Mouse (Mus musculus) embryonic facial prominence, embryonic 15.5 days (tissue): ENCODE measurements around the gene Opcml. TPM values are rescaled to one million over a fixed set of nuclear protein-coding genes. Genes with fewer than 3 reads are reported as not detected.
A peak's percentile ranks its signal among the peaks of the same experiment; 100 is the strongest.

Experiments
- ATAC-seq: fragments of 200-750 bp; cut with Nextera tagmentation; 2 replicates; pipeline ENCODE4 v1.8.0; 2017; ENCODE audit warnings: low read depth, moderate TSS enrichment; ENCODE audit not compliant: insufficient number of reproducible peaks, low FRiP score, low TSS enrichment
- H3K27ac ChIP-seq: fragments of 300-500 bp; sonication (generic); replicated peaks from 2 replicates; pipeline ENCODE4 v1.5.1; 2015; ENCODE audit warnings: mild to moderate bottlenecking, inconsistent platforms
- H3K27me3 ChIP-seq: fragments of 300-500 bp; sonication (generic); 2 replicates; pipeline ENCODE4 v1.6.1; 2015; ENCODE audit warnings: inconsistent platforms
- H3K36me3 ChIP-seq: fragments of 300-500 bp; sonication (generic); 2 replicates; pipeline ENCODE4 v1.6.1; 2015; ENCODE audit warnings: mild to moderate bottlenecking, inconsistent platforms
- H3K4me1 ChIP-seq: fragments of 300-500 bp; sonication (generic); 2 replicates; pipeline ENCODE4 v1.6.1; 2015; ENCODE audit warnings: inconsistent platforms
- H3K4me2 ChIP-seq: fragments of 300-500 bp; sonication (generic); replicated peaks from 2 replicates; pipeline ENCODE4 v1.6.1; 2015; ENCODE audit warnings: mild to moderate bottlenecking, inconsistent platforms
- H3K4me3 ChIP-seq: fragments of 300-500 bp; sonication (generic); replicated peaks from 2 replicates; pipeline ENCODE4 v1.5.1; 2015; ENCODE audit warnings: mild to moderate bottlenecking, inconsistent platforms
- H3K9ac ChIP-seq: fragments of 300-500 bp; sonication (generic); 2 replicates; pipeline ENCODE4 v1.6.1; 2015; ENCODE audit warnings: inconsistent platforms
- H3K9me3 ChIP-seq: fragments of 300-500 bp; sonication (generic); replicated peaks from 2 replicates; pipeline ENCODE4 v1.6.1; 2016; ENCODE audit warnings: inconsistent platforms
- WGBS: fragments of 180-500 bp; shearing (Covaris S2); methylation state at CpG from one replicate; pipeline ENCODE4 v1.1.7; 2015; 5-methylcytosine and 5-hydroxymethylcytosine counted together
- polyA plus RNA-seq: library from polyadenylated mRNA; unstranded; fragments of >200 nt; fragmentation: Nextera tagmentation; extraction: Ambion mirVana; gene quantifications from 2 replicates; pipeline ENCODE4 v1.2.1, GENCODE M21; 2015

The Opcml gene
- polyA plus RNA-seq, 1 experiment from 2014 or later: 5.7 TPM

- Histone ChIP-seq H3K27ac (no peak overlapping the region), H3K4me3 (no peak overlapping the region), H3K36me3 (no peaks in the 10 kb centered on the region), H3K27me3 (no peaks in the 10 kb centered on the region), H3K4me1 (no peaks in the 10 kb centered on the region), H3K9ac (no peak overlapping the region), H3K9me3 (no peaks in the 10 kb centered on the region), H3K4me2 (0 out of 2 replicates have a peak overlapping the region, but pooled peaks have one; percentile 19)
- WGBS: 50% methylated on average over 10 of the region's 10 CpGs
- no peak for ATAC-seq
Measured at GRCm38 (mm10) chr9:28336511-28337208, 546.1 kb downstream of the Opcml start.

GRCm38 (mm10) chr9:28337837-28338236 lies 547.3 kb downstream of the Opcml start:
- Histone ChIP-seq H3K4me2 (no peak overlapping the region), H3K9me3 (no peaks in the 10 kb centered on the region), H3K4me3 (no peak overlapping the region), H3K36me3 (no peaks in the 10 kb centered on the region), H3K27me3 (no peaks in the 10 kb centered on the region), H3K27ac (no peak overlapping the region), H3K4me1 (no peaks in the 10 kb centered on the region), H3K9ac (no peak overlapping the region)
- ATAC-seq: no peak
- WGBS: 63% methylated on average over 2 of the region's 2 CpGs

GRCm38 (mm10) chr9:28354978-28355377 lies 564.4 kb downstream of the Opcml start:
- Histone ChIP-seq H3K27ac (no peak overlapping the region), H3K9ac (no peak overlapping the region), H3K9me3 (no peaks in the 10 kb centered on the region), H3K36me3 (no peaks in the 10 kb centered on the region), H3K27me3 (no peaks in the 10 kb centered on the region), H3K4me1 (no peaks in the 10 kb centered on the region), H3K4me3 (no peak overlapping the region), H3K4me2 (no peak overlapping the region)
- no peak for ATAC-seq

GRCm38 (mm10) chr9:28357946-28358345 lies 567.4 kb downstream of the Opcml start:
- Histone ChIP-seq H3K27ac (no peak overlapping the region), H3K4me3 (no peak overlapping the region), H3K9ac (no peak overlapping the region), H3K9me3 (no peaks in the 10 kb centered on the region), H3K4me1 (no peaks in the 10 kb centered on the region), H3K4me2 (no peak overlapping the region), H3K36me3 (no peaks in the 10 kb centered on the region), H3K27me3 (no peaks in the 10 kb centered on the region)
- ATAC-seq: no peak
- WGBS: 59% methylated on average over 3 of the region's 3 CpGs

- ATAC-seq: no peak
- no peak overlapping the region for H3K4me2 ChIP-seq
- no peak overlapping the region for H3K4me3 ChIP-seq
- no peaks in the 10 kb centered on the region for H3K27me3 ChIP-seq
- H3K9me3 ChIP-seq: no peaks in the 10 kb centered on the region
- H3K4me1 ChIP-seq: no peaks in the 10 kb centered on the region
- no peaks in the 10 kb centered on the region for H3K36me3 ChIP-seq
- H3K27ac ChIP-seq: no peak overlapping the region
- no peak overlapping the region for H3K9ac ChIP-seq
- 80% methylated on average over 2 of the region's 2 CpGs for WGBS
Measured at GRCm38 (mm10) chr9:28360691-28361090, 570.1 kb downstream of the Opcml start.

- WGBS: 58% methylated on average over 10 of the region's 10 CpGs
Measured at GRCm38 (mm10) chr9:28364473-28365159, 574.0 kb downstream of the Opcml start.

GRCm38 (mm10) chr9:28365160-28365473 lies 574.5 kb downstream of the Opcml start:
- Histone ChIP-seq H3K27me3 (no peaks in the 10 kb centered on the region), H3K4me1 (no peaks in the 10 kb centered on the region), H3K9me3 (no peaks in the 10 kb centered on the region), H3K36me3 (no peaks in the 10 kb centered on the region), H3K9ac (no peak overlapping the region), H3K4me3 (no peak overlapping the region), H3K4me2 (no peak overlapping the region), H3K27ac (no peak overlapping the region)
- ATAC-seq: no peak
- WGBS: 78% methylated on average over 2 of the region's 2 CpGs

More at GRCm38 (mm10) chr9:28364473-28365159, 574.0 kb downstream of the Opcml start:
- H3K9ac ChIP-seq: no peak overlapping the region
- H3K4me1 ChIP-seq: no peaks in the 10 kb centered on the region
- no peaks in the 10 kb centered on the region for H3K36me3 ChIP-seq
- no peak for ATAC-seq
- H3K9me3 ChIP-seq: no peaks in the 10 kb centered on the region
- no peak overlapping the region for H3K4me3 ChIP-seq
- no peak overlapping the region for H3K4me2 ChIP-seq
- H3K27ac ChIP-seq: no peak overlapping the region
- H3K27me3 ChIP-seq: no peaks in the 10 kb centered on the region

- no peak overlapping the region for H3K4me2 ChIP-seq
- 39% methylated on average over 5 of the region's 5 CpGs for WGBS
- no peaks in the 10 kb centered on the region for H3K9me3 ChIP-seq
- H3K4me1 ChIP-seq: no peaks in the 10 kb centered on the region
- H3K4me3 ChIP-seq: no peak overlapping the region
- H3K36me3 ChIP-seq: no peaks in the 10 kb centered on the region
- no peak overlapping the region for H3K9ac ChIP-seq
- H3K27me3 ChIP-seq: no peaks in the 10 kb centered on the region
- no peak overlapping the region for H3K27ac ChIP-seq
- no peak for ATAC-seq
Measured at GRCm38 (mm10) chr9:28386527-28387175, 596.1 kb downstream of the Opcml start.

GRCm38 (mm10) chr9:28395222-28395621 lies 604.6 kb downstream of the Opcml start:
- no peak overlapping the region for H3K9ac ChIP-seq
- no peak overlapping the region for H3K4me2 ChIP-seq
- no peaks in the 10 kb centered on the region for H3K36me3 ChIP-seq
- no peaks in the 10 kb centered on the region for H3K27me3 ChIP-seq
- ATAC-seq: no peak
- WGBS: 14% methylated on average over 2 of the region's 3 CpGs
- H3K27ac ChIP-seq: no peak overlapping the region
- no peaks in the 10 kb centered on the region for H3K9me3 ChIP-seq
- no peaks in the 10 kb centered on the region for H3K4me1 ChIP-seq
- no peak overlapping the region for H3K4me3 ChIP-seq

GRCm38 (mm10) chr9:28395638-28396037 lies 605.1 kb downstream of the Opcml start:
- no peak overlapping the region for H3K27ac ChIP-seq
- H3K4me2 ChIP-seq: no peak overlapping the region
- no peaks in the 10 kb centered on the region for H3K4me1 ChIP-seq
- 81% methylated on average over 3 of the region's 3 CpGs for WGBS
- ATAC-seq: no peak
- no peak overlapping the region for H3K4me3 ChIP-seq
- no peaks in the 10 kb centered on the region for H3K36me3 ChIP-seq
- H3K9me3 ChIP-seq: no peaks in the 10 kb centered on the region
- H3K27me3 ChIP-seq: no peaks in the 10 kb centered on the region
- H3K9ac ChIP-seq: no peak overlapping the region

GRCm38 (mm10) chr9:28402770-28403650 lies 612.4 kb downstream of the Opcml start:
- ATAC-seq: no peak; the same call in 1 of the 2 replicates

More at GRCm38 (mm10) chr9:28402770-28403650, 612.4 kb downstream of the Opcml start:
- H3K9me3 ChIP-seq: no peaks in the 10 kb centered on the region
- WGBS: 3% methylated on average over 41 of the region's 56 CpGs
- peaks cover 33% of the 10 kb centered on the region for H3K27me3 ChIP-seq
- peak overlapping the region; percentile 95 for H3K4me2 ChIP-seq
- peak overlapping the region; percentile 41 for H3K9ac ChIP-seq
- H3K4me1 ChIP-seq: peaks cover 12% of the 10 kb centered on the region
- peak overlapping the region; percentile 52 for H3K4me3 ChIP-seq
- H3K36me3 ChIP-seq: no peaks in the 10 kb centered on the region
- no peak overlapping the region for H3K27ac ChIP-seq
